Mouse (Mus musculus): ENCODE results near the gene Smox.

- TF ChIP-seq POLR2A (IDR thresholded peaks at IDR 0.05; ENCODE audit: borderline replicate concordance, low read depth, low read length) (no peak), CTCF (IDR thresholded peaks at IDR 0.05; ENCODE audit: low read depth, low read length) (no peak)
These were observed 47.0 kb downstream of the Smox start for GRCm38 (mm10) chr2:131538341-131538740.
